ENCODE assay signal across 8 mouse cellular contexts in genomic region chr11:98751221-98751782, GRCm38 (mm10). TPM values are rescaled to one million over a fixed set of nuclear protein-coding genes. Genes with fewer than 3 reads are reported as not detected.
DNase-seq lines count a peak whose midpoint lies in the region; ATAC-seq and TF ChIP-seq lines count a peak whose summit lies in the region.

No protein-coding gene starts in this region.

- 55% methylated on average over 6 of the region's 6 CpGs for WGBS in forebrain, embryonic 11.5 days
- WGBS in intestine, embryonic 15.5 days = 22% methylated on average over 6 of the region's 6 CpGs
- WGBS in liver, postnatal 0 days (ENCODE audit: insufficient replicate concordance) = 28% methylated on average over 6 of the region's 6 CpGs
- 15% methylated on average over 6 of the region's 6 CpGs for WGBS in stomach, postnatal 0 days

- no peak for DNase-seq in forebrain, embryonic 11.5 days (ENCODE audit: low spot score)
- DNase-seq in liver, postnatal 0 days = peak; percentile 38
- peak; percentile 83 for DNase-seq in stomach, postnatal 0 days (ENCODE audit: low spot score)
- no peak for DNase-seq in embryo, embryonic 11 days
- DNase-seq in thymus, postnatal 10 days (ENCODE audit: low spot score in 2 of 2) = no peak

- TF ChIP-seq CTCF in liver, postnatal 0 days (IDR thresholded peaks at IDR 0.05; ENCODE audit: low read depth) = no peak
- no peak for TF ChIP-seq CTCF in stomach, postnatal 0 days (IDR thresholded peaks at IDR 0.05; ENCODE audit: low read depth)

- H3K4me1 ChIP-seq in megakaryocyte, embryonic 14.5 days = peaks cover 100% of the 10 kb centered on the region
- peaks cover 53% of the 10 kb centered on the region for H3K4me1 ChIP-seq in forebrain, embryonic 11.5 days (replicated peaks; ENCODE audit: control insufficient read depth, insufficient read depth, low read length)
- peaks cover 91% of the 10 kb centered on the region for H3K4me1 ChIP-seq in intestine, embryonic 15.5 days (replicated peaks)
- H3K4me1 ChIP-seq in liver, postnatal 0 days (ENCODE audit: insufficient read depth) = peaks cover 94% of the 10 kb centered on the region
- peaks cover 50% of the 10 kb centered on the region for H3K4me1 ChIP-seq in stomach, postnatal 0 days (replicated peaks; ENCODE audit: control insufficient read depth, insufficient read depth)

- TF ChIP-seq EP300 in liver, postnatal 0 days (IDR thresholded peaks at IDR 0.05; ENCODE audit: low read depth) = no peak
- TF ChIP-seq EP300 in stomach, postnatal 0 days (optimal IDR thresholded peaks at IDR 0.05) = no peak

- peak overlapping the region; percentile 54 for H3K27ac ChIP-seq in forebrain, embryonic 11.5 days (ENCODE audit: low read depth, low read length)
- H3K27ac ChIP-seq in intestine, embryonic 15.5 days = peak overlapping the region; percentile 93
- H3K27ac ChIP-seq in liver, postnatal 0 days (ENCODE audit: low read depth) = peak overlapping the region; percentile 44
- H3K27ac ChIP-seq in stomach, postnatal 0 days (replicated peaks) = peak overlapping the region; percentile 90

- H3K9ac ChIP-seq in forebrain, embryonic 11.5 days (ENCODE audit: low read length) = peak overlapping the region; percentile 16; the same call in 1 of the 2 replicates
- H3K9ac ChIP-seq in intestine, embryonic 15.5 days = peak overlapping the region; percentile 42
- peak overlapping the region; percentile 54 for H3K9ac ChIP-seq in liver, postnatal 0 days (replicated peaks)
- peak overlapping the region; percentile 32 for H3K9ac ChIP-seq in stomach, postnatal 0 days (ENCODE audit: low read length)

- no peak for ATAC-seq in megakaryocyte, adult 5-6 weeks (ENCODE audit: poor library complexity, severe bottlenecking)
- ATAC-seq in forebrain, embryonic 11.5 days (replicated peaks; ENCODE audit: low FRiP score) = no peak
- peak; percentile 84 for ATAC-seq in intestine, embryonic 15.5 days
- ATAC-seq in liver, postnatal 0 days = 0 out of 2 replicates have a peak, but pooled peaks have one; percentile 1
- ATAC-seq in stomach, postnatal 0 days (ENCODE audit: low FRiP score, low TSS enrichment) = peak; percentile 16

- H3K4me2 ChIP-seq in forebrain, embryonic 11.5 days (ENCODE audit: low read depth, low read length, severe bottlenecking) = peak overlapping the region; percentile 1; the same call in 1 of the 2 replicates
- H3K4me2 ChIP-seq in intestine, embryonic 15.5 days (replicated peaks) = peak overlapping the region; percentile 62
- H3K4me2 ChIP-seq in liver, postnatal 0 days (ENCODE audit: low read depth, low read length) = peak overlapping the region; percentile 45
- peak overlapping the region; percentile 34 for H3K4me2 ChIP-seq in stomach, postnatal 0 days (replicated peaks; ENCODE audit: low read depth)

- peaks cover 46% of the 10 kb centered on the region for H3K36me3 ChIP-seq in megakaryocyte, embryonic 14.5 days (replicated peaks; ENCODE audit: low read length)
- no peaks in the 10 kb centered on the region for H3K36me3 ChIP-seq in forebrain, embryonic 11.5 days (ENCODE audit: control insufficient read depth, insufficient read depth, low read length)
- 0 out of 2 replicates have a peak, but pooled peaks cover 13% of the 10 kb centered on the region for H3K36me3 ChIP-seq in intestine, embryonic 15.5 days
- no peaks in the 10 kb centered on the region for H3K36me3 ChIP-seq in liver, postnatal 0 days (replicated peaks; ENCODE audit: insufficient read depth, low read length)
- 0 out of 2 replicates have a peak, but pooled peaks cover 2% of the 10 kb centered on the region for H3K36me3 ChIP-seq in stomach, postnatal 0 days (ENCODE audit: control insufficient read depth, insufficient read depth, low read length)

- H3K4me3 ChIP-seq in megakaryocyte, embryonic 14.5 days (replicated peaks) = peak overlapping the region; percentile 85
- no peak overlapping the region for H3K4me3 ChIP-seq in forebrain, embryonic 11.5 days (ENCODE audit: low read depth, low read length)
- H3K4me3 ChIP-seq in intestine, embryonic 15.5 days (replicated peaks) = peak overlapping the region; percentile 19
- H3K4me3 ChIP-seq in liver, postnatal 0 days (ENCODE audit: low read depth, low read length) = peak overlapping the region; percentile 7; the same call in 1 of the 2 replicates
- H3K4me3 ChIP-seq in stomach, postnatal 0 days (ENCODE audit: low read depth, low read length) = no peak overlapping the region

- no peaks in the 10 kb centered on the region for H3K9me3 ChIP-seq in megakaryocyte, embryonic 14.5 days
- no peaks in the 10 kb centered on the region for H3K9me3 ChIP-seq in forebrain, embryonic 11.5 days (ENCODE audit: control insufficient read depth, low read length)
- H3K9me3 ChIP-seq in intestine, embryonic 15.5 days = no peaks in the 10 kb centered on the region
- H3K9me3 ChIP-seq in liver, postnatal 0 days (ENCODE audit: low read length) = no peaks in the 10 kb centered on the region
- H3K9me3 ChIP-seq in stomach, postnatal 0 days (ENCODE audit: control insufficient read depth, low read length) = no peaks in the 10 kb centered on the region

- no peaks in the 10 kb centered on the region for H3K27me3 ChIP-seq in megakaryocyte, embryonic 14.5 days (replicated peaks)
- H3K27me3 ChIP-seq in forebrain, embryonic 11.5 days (ENCODE audit: control insufficient read depth, insufficient read depth, low read length) = no peaks in the 10 kb centered on the region
- H3K27me3 ChIP-seq in intestine, embryonic 15.5 days (replicated peaks) = no peaks in the 10 kb centered on the region
- H3K27me3 ChIP-seq in liver, postnatal 0 days (ENCODE audit: insufficient read depth, low read length) = no peaks in the 10 kb centered on the region
- H3K27me3 ChIP-seq in stomach, postnatal 0 days (ENCODE audit: control insufficient read depth, insufficient read depth, low read length) = no peaks in the 10 kb centered on the region

RNA-seq across cellular contexts. Expression of gene Thra, which starts 10.9 kb away (rescaled TPM):
- 37.6 and 38.9 TPM in 2 replicates for polyA plus RNA-seq in megakaryocyte, embryonic 14.5 days (2012; ENCODE audit: insufficient read depth, low replicate concordance)
- 10.0 and 11.6 TPM in 2 replicates for total RNA-seq in megakaryocyte, adult 5-6 weeks (2015)
- total RNA-seq in megakaryocyte, adult 5-6 weeks (2017) = 8.0 and 9.0 TPM in 2 replicates
- 35.9 and 36.9 TPM in 2 replicates for polyA plus RNA-seq in forebrain, embryonic 11.5 days (2014; fragmentation: Nextera tagmentation; extraction: Ambion mirVana)
- 42.7 and 45.5 TPM in 2 replicates for polyA plus RNA-seq in intestine, embryonic 15.5 days (2015; fragmentation: Nextera tagmentation; extraction: Ambion mirVana)
- 5.1 and 6.1 TPM in 2 replicates for polyA plus RNA-seq in liver, postnatal 0 days (2015; fragmentation: Nextera tagmentation; extraction: Ambion mirVana)
- polyA plus RNA-seq in stomach, postnatal 0 days (2015; fragmentation: Nextera tagmentation; extraction: Ambion mirVana) = 24.0 and 24.5 TPM in 2 replicates

RNA-seq across cellular contexts. Expression of gene Med24, which starts 22.1 kb away (rescaled TPM):
- polyA plus RNA-seq in megakaryocyte, embryonic 14.5 days (2012; ENCODE audit: insufficient read depth, low replicate concordance) = 40.2 and 55.7 TPM in 2 replicates
- 17.9 and 21.5 TPM in 2 replicates for total RNA-seq in megakaryocyte, adult 5-6 weeks (2015)
- 22.6 and 31.3 TPM in 2 replicates for total RNA-seq in megakaryocyte, adult 5-6 weeks (2017)
- polyA plus RNA-seq in forebrain, embryonic 11.5 days (2014; fragmentation: Nextera tagmentation; extraction: Ambion mirVana) = 75.9 and 76.6 TPM in 2 replicates
- 39.6 and 42.5 TPM in 2 replicates for polyA plus RNA-seq in intestine, embryonic 15.5 days (2015; fragmentation: Nextera tagmentation; extraction: Ambion mirVana)
- polyA plus RNA-seq in liver, postnatal 0 days (2015; fragmentation: Nextera tagmentation; extraction: Ambion mirVana) = 10.5 and 10.9 TPM in 2 replicates
- polyA plus RNA-seq in stomach, postnatal 0 days (2015; fragmentation: Nextera tagmentation; extraction: Ambion mirVana) = 16.5 and 18.7 TPM in 2 replicates

RNA-seq across cellular contexts. Expression of gene Nr1d1, which starts 23.8 kb away (rescaled TPM):
- 5.6 and 22.1 TPM in 2 replicates for polyA plus RNA-seq in megakaryocyte, embryonic 14.5 days (2012; ENCODE audit: insufficient read depth, low replicate concordance)
- total RNA-seq in megakaryocyte, adult 5-6 weeks (2015) = 0.11 and 0.25 TPM in 2 replicates
- 0.12 and 0.37 TPM in 2 replicates for total RNA-seq in megakaryocyte, adult 5-6 weeks (2017)
- polyA plus RNA-seq in forebrain, embryonic 11.5 days (2014; fragmentation: Nextera tagmentation; extraction: Ambion mirVana) = 1.0 and 1.6 TPM in 2 replicates
- polyA plus RNA-seq in intestine, embryonic 15.5 days (2015; fragmentation: Nextera tagmentation; extraction: Ambion mirVana) = 2.6 and 2.7 TPM in 2 replicates
- 2.0 and 4.2 TPM in 2 replicates for polyA plus RNA-seq in liver, postnatal 0 days (2015; fragmentation: Nextera tagmentation; extraction: Ambion mirVana)
- polyA plus RNA-seq in stomach, postnatal 0 days (2015; fragmentation: Nextera tagmentation; extraction: Ambion mirVana) = 7.5 and 7.9 TPM in 2 replicates

RNA-seq across cellular contexts. Expression of gene Msl1, which starts 44.0 kb away (rescaled TPM):
- polyA plus RNA-seq in megakaryocyte, embryonic 14.5 days (2012; ENCODE audit: insufficient read depth, low replicate concordance) = 30.0 and 46.8 TPM in 2 replicates
- 73.7 and 74.9 TPM in 2 replicates for total RNA-seq in megakaryocyte, adult 5-6 weeks (2015)
- 111 and 119 TPM in 2 replicates for total RNA-seq in megakaryocyte, adult 5-6 weeks (2017)
- 24.0 and 28.4 TPM in 2 replicates for polyA plus RNA-seq in forebrain, embryonic 11.5 days (2014; fragmentation: Nextera tagmentation; extraction: Ambion mirVana)
- 18.9 and 19.7 TPM in 2 replicates for polyA plus RNA-seq in intestine, embryonic 15.5 days (2015; fragmentation: Nextera tagmentation; extraction: Ambion mirVana)
- polyA plus RNA-seq in liver, postnatal 0 days (2015; fragmentation: Nextera tagmentation; extraction: Ambion mirVana) = 5.4 and 6.5 TPM in 2 replicates
- 11.3 and 13.8 TPM in 2 replicates for polyA plus RNA-seq in stomach, postnatal 0 days (2015; fragmentation: Nextera tagmentation; extraction: Ambion mirVana)

RNA-seq across cellular contexts. Expression of gene Csf3, which starts 50.2 kb away (rescaled TPM):
- not detected in 2 replicates for polyA plus RNA-seq in megakaryocyte, embryonic 14.5 days (2012; ENCODE audit: insufficient read depth, low replicate concordance)
- not detected in 2 replicates for total RNA-seq in megakaryocyte, adult 5-6 weeks (2015)
- not detected in 2 replicates for total RNA-seq in megakaryocyte, adult 5-6 weeks (2017)
- not detected in 2 replicates for polyA plus RNA-seq in forebrain, embryonic 11.5 days (2014; fragmentation: Nextera tagmentation; extraction: Ambion mirVana)
- not detected in 2 replicates for polyA plus RNA-seq in intestine, embryonic 15.5 days (2015; fragmentation: Nextera tagmentation; extraction: Ambion mirVana)
- not detected in 2 replicates for polyA plus RNA-seq in liver, postnatal 0 days (2015; fragmentation: Nextera tagmentation; extraction: Ambion mirVana)
- polyA plus RNA-seq in stomach, postnatal 0 days (2015; fragmentation: Nextera tagmentation; extraction: Ambion mirVana) = 0.08 and 0.11 TPM in 2 replicates

Comparison
In these comparisons a context has a peak if more than half of its experiments do, and no peak if none do; other contexts are left out.
1. H3K4me3 ChIP-seq: peak in megakaryocyte, embryonic 14.5 days (single experiment), intestine, embryonic 15.5 days (single experiment) and liver, postnatal 0 days (single experiment); none in forebrain, embryonic 11.5 days (single experiment) and stomach, postnatal 0 days (single experiment).
2. ATAC-seq: peak in intestine, embryonic 15.5 days (single experiment), liver, postnatal 0 days (single experiment) and stomach, postnatal 0 days (single experiment); none in megakaryocyte, adult 5-6 weeks (single experiment) and forebrain, embryonic 11.5 days (single experiment).
3. DNase-seq: peak in liver, postnatal 0 days (single experiment) and stomach, postnatal 0 days (single experiment); none in forebrain, embryonic 11.5 days (single experiment), embryo, embryonic 11 days (single experiment) and thymus, postnatal 10 days (0 of 2).
4. H3K4me2 ChIP-seq: peak in every context shown above with its lines; median percentile 62 in intestine, embryonic 15.5 days; 45 in liver, postnatal 0 days; 34 in stomach, postnatal 0 days; 1 in forebrain, embryonic 11.5 days.
5. Peak in every context shown above with its lines, with median percentiles within 50 percentile points of each other: H3K27ac ChIP-seq and H3K9ac ChIP-seq.